Mouse (Mus musculus) hindbrain, embryonic 14.5 days (tissue): ENCODE results near the gene Il2rb. TPM values are rescaled to one million over a fixed set of nuclear protein-coding genes. Genes with fewer than 3 reads are reported as not detected.
A peak's percentile ranks its signal among the peaks of the same experiment; 100 is the strongest.

Source experiments
- ATAC-seq: fragments of 200-750 bp; cut with Nextera tagmentation; 2 replicates; pipeline ENCODE4 v1.8.0; 2017; ENCODE audit warnings: moderate number of reproducible peaks, mild to moderate bottlenecking, moderate TSS enrichment, moderate library complexity; ENCODE audit not compliant: low FRiP score
- DNase-seq: peaks from one replicate; pipeline ENCODE4 v3.0.0-alpha.2; 2015; ENCODE audit warnings: low spot score
- H3K27ac ChIP-seq: fragments of 300-500 bp; sonication (generic); 2 replicates; pipeline ENCODE4 v1.5.1; 2014; ENCODE audit warnings: mild to moderate bottlenecking, moderate library complexity
- H3K27me3 ChIP-seq: fragments of 300-500 bp; sonication (generic); 2 replicates; pipeline ENCODE4 v1.6.1; 2014; ENCODE audit warnings: mild to moderate bottlenecking, low read length, mixed read lengths; ENCODE audit not compliant: control insufficient read depth, insufficient read depth
- H3K36me3 ChIP-seq: fragments of 300-500 bp; sonication (generic); replicated peaks from 2 replicates; pipeline ENCODE4 v1.6.1; 2014; ENCODE audit not compliant: control insufficient read depth, insufficient read depth
- H3K4me1 ChIP-seq: fragments of 300-500 bp; sonication (generic); replicated peaks from 2 replicates; pipeline ENCODE4 v1.6.1; 2014; ENCODE audit warnings: antibody characterized with exemption, low read length, mixed read lengths; ENCODE audit not compliant: control insufficient read depth, insufficient read depth
- H3K4me2 ChIP-seq: fragments of 300-500 bp; sonication (generic); replicated peaks from 2 replicates; pipeline ENCODE4 v1.6.1; 2014; ENCODE audit warnings: mild to moderate bottlenecking, moderate library complexity
- H3K4me3 ChIP-seq: fragments of 300-500 bp; sonication (generic); replicated peaks from 2 replicates; pipeline ENCODE4 v1.5.1; 2014; ENCODE audit warnings: mild to moderate bottlenecking, low read length
- H3K9ac ChIP-seq: fragments of 300-500 bp; sonication (generic); 2 replicates; pipeline ENCODE4 v1.6.1; 2014
- H3K9me3 ChIP-seq: fragments of 300-500 bp; sonication (generic); 2 replicates; pipeline ENCODE4 v1.6.1; 2016; ENCODE audit warnings: low read length; ENCODE audit not compliant: control insufficient read depth
- WGBS: fragments of 180-500 bp; shearing (Covaris S2); extraction: QIAGEN DNeasy Blood & Tissue Kit; methylation state at CpG from one replicate; pipeline ENCODE4 v1.1.7; 2014; 5-methylcytosine and 5-hydroxymethylcytosine counted together
- polyA plus RNA-seq: library from polyadenylated mRNA; unstranded; fragments of >200 nt; fragmentation: Nextera tagmentation; extraction: Ambion mirVana; gene quantifications from 2 replicates; pipeline ENCODE4 v1.2.1, GENCODE M21; 2014

Gene Il2rb
- polyA plus RNA-seq: 0.14 and 0.20 TPM in 2 replicates

GRCm38 (mm10) chr15:78494968-78495406 is at the start of gene Il2rb:
Il2rb (minus strand) TSS chr15:78495271.
- Histone ChIP-seq H3K4me3 (no peak within 1 kb of the TSS), H3K4me2 (no peak within 1 kb of the TSS), H3K9ac (no peak within 1 kb of the TSS), H3K27me3 (no peaks in the 10 kb centered on the region), H3K4me1 (no peaks in the 10 kb centered on the region), H3K9me3 (no peaks in the 10 kb centered on the region), H3K27ac (no peak within 1 kb of the TSS), H3K36me3 (no peaks in the 10 kb centered on the region)
- DNase-seq (no peak), ATAC-seq (no peak)
- WGBS: 93% methylated on average over 11 of the region's 11 CpGs

GRCm38 (mm10) chr15:78544561-78545001 is 49.5 kb upstream of the Il2rb start, which contains the start of gene Sstr3:
Sstr3 (minus strand) TSS chr15:78544685.
- 0 out of 2 replicates have a peak within 1 kb of the TSS, but pooled peaks have one; percentile 1 for H3K4me3 ChIP-seq
- DNase-seq (no peak), ATAC-seq (no peak)
- H3K4me2 ChIP-seq: peak within 1 kb of the TSS; percentile 43
- no peaks in the 10 kb centered on the region for H3K9me3 ChIP-seq
- WGBS: 3% methylated on average over 14 of the region's 14 CpGs
- peaks cover 28% of the 10 kb centered on the region for H3K4me1 ChIP-seq
- no peaks in the 10 kb centered on the region for H3K36me3 ChIP-seq
- no peaks in the 10 kb centered on the region for H3K27me3 ChIP-seq
- H3K9ac ChIP-seq: peak within 1 kb of the TSS; percentile 52
- 0 out of 2 replicates have a peak within 1 kb of the TSS, but pooled peaks have one; percentile 1 for H3K27ac ChIP-seq

- Histone ChIP-seq H3K4me3 (no peak overlapping the region), H3K4me2 (peak overlapping the region; percentile 43; the same call in 1 of the 2 replicates), H3K9me3 (no peaks in the 10 kb centered on the region), H3K27ac (no peak overlapping the region), H3K4me1 (peaks cover 28% of the 10 kb centered on the region), H3K9ac (peak overlapping the region; percentile 52), H3K27me3 (no peaks in the 10 kb centered on the region), H3K36me3 (no peaks in the 10 kb centered on the region)
- DNase-seq: no peak
- WGBS: 66% methylated on average over 15 of the region's 15 CpGs
- ATAC-seq: no peak
Observed at GRCm38 (mm10) chr15:78544041-78544440, 49.0 kb upstream of the Il2rb start.

GRCm38 (mm10) chr15:78542767-78543303 is 47.8 kb upstream of the Il2rb start:
- 73% methylated on average over 7 of the region's 7 CpGs for WGBS
- no peak overlapping the region for H3K4me2 ChIP-seq
- no peaks in the 10 kb centered on the region for H3K36me3 ChIP-seq
- no peaks in the 10 kb centered on the region for H3K9me3 ChIP-seq
- no peak overlapping the region for H3K27ac ChIP-seq
- ATAC-seq: no peak
- no peak for DNase-seq
- no peak overlapping the region for H3K9ac ChIP-seq
- H3K4me3 ChIP-seq: no peak overlapping the region
- peaks cover 22% of the 10 kb centered on the region for H3K4me1 ChIP-seq
- no peaks in the 10 kb centered on the region for H3K27me3 ChIP-seq

- peaks cover 22% of the 10 kb centered on the region for H3K4me1 ChIP-seq
- no peak overlapping the region for H3K4me3 ChIP-seq
- DNase-seq (no peak), ATAC-seq (no peak)
- H3K27me3 ChIP-seq: no peaks in the 10 kb centered on the region
- no peaks in the 10 kb centered on the region for H3K36me3 ChIP-seq
- H3K4me2 ChIP-seq: no peak overlapping the region
- no peak overlapping the region for H3K27ac ChIP-seq
- 92% methylated on average over 3 of the region's 3 CpGs for WGBS
- no peaks in the 10 kb centered on the region for H3K9me3 ChIP-seq
- H3K9ac ChIP-seq: no peak overlapping the region
Observed at GRCm38 (mm10) chr15:78542098-78542766, 47.2 kb upstream of the Il2rb start.

- no peaks in the 10 kb centered on the region for H3K9me3 ChIP-seq
- peaks cover 22% of the 10 kb centered on the region for H3K4me1 ChIP-seq
- no peak for ATAC-seq
- no peak overlapping the region for H3K27ac ChIP-seq
- 54% methylated on average over 3 of the region's 3 CpGs for WGBS
- no peaks in the 10 kb centered on the region for H3K27me3 ChIP-seq
- H3K4me3 ChIP-seq: no peak overlapping the region
- H3K36me3 ChIP-seq: no peaks in the 10 kb centered on the region
- DNase-seq: peak; percentile 36
- no peak overlapping the region for H3K9ac ChIP-seq
- H3K4me2 ChIP-seq: no peak overlapping the region
Observed at GRCm38 (mm10) chr15:78541606-78542005, 46.5 kb upstream of the Il2rb start.

- H3K9ac ChIP-seq: no peak overlapping the region; the same call in 1 of the 2 replicates
- WGBS: 68% methylated on average over 3 of the region's 3 CpGs
- ATAC-seq: no peak
- no peaks in the 10 kb centered on the region for H3K9me3 ChIP-seq
- H3K4me2 ChIP-seq: no peak overlapping the region
- H3K4me1 ChIP-seq: peaks cover 22% of the 10 kb centered on the region
- no peak for DNase-seq
- H3K27me3 ChIP-seq: no peaks in the 10 kb centered on the region
- no peaks in the 10 kb centered on the region for H3K36me3 ChIP-seq
- no peak overlapping the region for H3K4me3 ChIP-seq
- H3K27ac ChIP-seq: no peak overlapping the region
Observed at GRCm38 (mm10) chr15:78541036-78541435, 46.0 kb upstream of the Il2rb start.

- Histone ChIP-seq H3K9ac (no peak overlapping the region), H3K4me3 (no peak overlapping the region), H3K27ac (no peak overlapping the region), H3K4me2 (no peak overlapping the region), H3K36me3 (no peaks in the 10 kb centered on the region), H3K9me3 (no peaks in the 10 kb centered on the region), H3K27me3 (no peaks in the 10 kb centered on the region), H3K4me1 (peaks cover 8% of the 10 kb centered on the region)
- no peak for ATAC-seq
- DNase-seq: no peak
- WGBS: 42% methylated on average over 10 of the region's 10 CpGs
Observed at GRCm38 (mm10) chr15:78535723-78536421, 40.8 kb upstream of the Il2rb start.

- no peak for ATAC-seq
- Histone ChIP-seq H3K9me3 (no peaks in the 10 kb centered on the region), H3K9ac (no peak overlapping the region), H3K36me3 (no peaks in the 10 kb centered on the region), H3K27ac (no peak overlapping the region), H3K4me3 (no peak overlapping the region), H3K4me2 (no peak overlapping the region), H3K27me3 (no peaks in the 10 kb centered on the region), H3K4me1 (peaks cover 25% of the 10 kb centered on the region)
- no peak for DNase-seq
- 70% methylated on average over 10 of the region's 10 CpGs for WGBS
Observed at GRCm38 (mm10) chr15:78533346-78533835, 38.3 kb upstream of the Il2rb start.
